Mouse (Mus musculus) layer of hippocampus, adult 11-12 months (tissue): ENCODE measurements at regions not wholly inside any gene's neighbourhood (a gene's known extent, or its start where the extent isn't known, plus 50 kb on each side); places are given as distances from the start of the nearest gene placed in this dataset.
A peak's percentile ranks its signal among the peaks of the same experiment; 100 is the strongest.
"Not testable (repeated sequence)": the region's sequence is repeated elsewhere in the genome, so short reads cannot be mapped to it uniquely, and the experiment has no call there.

Experiments
- DNase-seq: peaks from one replicate; pipeline ENCODE4 v3.0.0; 2022; ENCODE audit warnings: low spot score

GRCm38 (mm10) chr10:46629876-46630275 is 1052.2 kb downstream of the Hace1 start:
- no peak for DNase-seq

DNA sequence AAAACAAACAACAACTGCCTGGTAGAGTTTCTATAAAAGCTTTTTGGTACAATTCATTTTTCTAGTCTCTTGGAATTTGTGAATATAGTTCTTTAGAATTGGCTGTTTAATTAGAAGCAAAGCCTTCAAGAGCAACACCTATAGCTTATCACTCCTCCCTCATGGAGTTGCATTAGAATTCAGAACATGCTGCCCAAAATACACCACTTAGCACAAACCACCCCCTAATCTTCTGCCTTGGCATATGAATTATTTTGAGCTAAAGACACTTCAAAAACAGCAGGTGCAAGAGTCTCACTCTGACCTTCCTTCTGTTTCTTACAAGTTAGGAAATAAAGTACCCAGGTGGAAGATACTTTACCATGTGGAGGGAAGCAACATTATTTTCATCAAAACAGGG is 1085.4 kb downstream of the Hace1 start:
- no peak for DNase-seq

DNA sequence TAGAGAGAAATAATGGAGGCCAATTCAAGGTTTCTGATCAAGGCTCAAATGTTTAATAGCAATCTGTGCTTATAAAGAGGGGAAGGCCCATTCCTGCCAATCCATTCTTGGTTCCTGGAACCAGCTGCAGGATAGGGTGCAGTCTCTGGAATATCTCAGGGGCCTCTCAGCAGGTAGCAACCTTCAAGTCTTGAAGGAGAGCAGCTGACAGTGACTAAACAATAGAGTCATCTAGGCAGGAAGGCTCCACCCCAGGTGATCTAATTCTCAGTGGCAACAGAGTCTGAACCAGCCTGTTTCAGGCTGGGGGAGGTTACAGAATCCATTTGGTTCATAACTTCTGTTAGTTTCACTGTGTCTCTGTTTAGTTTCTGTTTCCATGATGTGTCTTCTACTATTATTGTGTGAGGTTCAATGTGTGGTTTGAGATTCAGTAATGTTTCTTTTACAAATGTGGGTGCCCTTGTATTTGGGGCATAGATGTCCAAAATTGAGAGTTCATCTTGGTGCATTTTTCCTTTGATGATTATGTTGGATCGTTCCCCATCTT is 1112.3 kb downstream of the Hace1 start:
- DNase-seq = not testable (repeated sequence)

DNA sequence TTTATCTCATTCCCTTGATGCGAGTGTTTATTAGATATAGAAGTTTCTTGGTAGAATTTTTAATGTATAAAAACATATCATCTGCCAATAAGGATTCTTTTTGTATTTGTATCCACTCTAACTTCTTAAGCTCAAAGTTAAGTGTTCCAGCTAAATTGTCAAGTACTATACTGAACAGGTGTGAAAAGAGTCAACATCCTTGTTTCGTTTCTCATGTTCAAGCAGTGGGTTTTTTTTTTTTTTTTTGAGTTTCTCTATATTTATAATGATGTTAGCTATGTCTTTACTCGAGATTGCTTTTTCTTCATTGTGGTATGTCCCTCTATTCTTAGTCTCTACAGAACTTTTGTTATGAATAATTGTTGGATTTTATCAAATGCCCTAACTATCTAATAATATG is 1115.0 kb downstream of the Hace1 start:
- no peak for DNase-seq

- peak; percentile 39 for DNase-seq
Measured at GRCm38 (mm10) chr10:46697363-46698246, 1120.0 kb downstream of the Hace1 start.

DNA sequence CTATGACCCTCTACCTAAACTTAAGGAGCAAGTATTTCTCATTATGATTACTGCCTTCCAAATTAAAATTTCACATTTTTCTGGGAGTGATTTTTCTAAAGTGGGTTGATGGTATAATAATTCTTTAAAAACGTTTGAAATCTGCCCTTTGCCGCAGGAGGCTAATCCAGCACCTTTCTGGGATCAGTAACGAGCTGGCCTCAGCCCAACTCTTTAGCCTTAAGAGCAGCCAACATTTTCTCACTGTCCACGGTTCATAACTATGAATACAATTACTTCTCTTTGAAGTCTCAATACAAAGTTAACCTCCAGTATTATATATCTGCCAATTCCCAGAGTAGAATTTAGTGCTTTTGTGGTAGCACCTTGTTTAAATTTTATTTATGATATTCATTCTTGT is 1123.6 kb downstream of the Hace1 start:
- DNase-seq = no peak

DNA sequence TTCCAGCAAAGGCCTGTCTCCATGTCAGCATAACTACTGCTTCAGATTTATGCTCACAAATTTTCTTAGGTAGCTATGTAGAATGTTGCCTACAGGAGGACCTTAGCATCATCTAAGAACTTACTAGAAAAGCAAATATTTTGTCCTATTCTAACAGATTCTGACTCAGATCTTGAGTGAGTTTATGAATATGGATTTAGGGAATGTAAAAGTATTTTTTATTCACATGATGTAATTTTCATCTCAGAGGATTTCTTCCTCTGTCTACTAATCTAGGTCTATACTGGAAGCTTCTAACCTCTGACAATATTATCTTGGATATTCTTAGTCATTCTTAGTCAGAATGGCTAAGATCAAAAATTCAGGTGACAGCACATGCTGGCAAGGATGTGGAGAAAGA is 1130.4 kb downstream of the Hace1 start:
- DNase-seq = not testable (repeated sequence)

- no peak for DNase-seq
Measured at GRCm38 (mm10) chr10:46712690-46713089, 1135.1 kb downstream of the Hace1 start.

- peak; percentile 46 for DNase-seq
Measured at GRCm38 (mm10) chr10:46718349-46719087, 1140.9 kb downstream of the Hace1 start.

- no peak for DNase-seq
Measured at GRCm38 (mm10) chr10:46719088-46719469, 1141.5 kb downstream of the Hace1 start.

DNA sequence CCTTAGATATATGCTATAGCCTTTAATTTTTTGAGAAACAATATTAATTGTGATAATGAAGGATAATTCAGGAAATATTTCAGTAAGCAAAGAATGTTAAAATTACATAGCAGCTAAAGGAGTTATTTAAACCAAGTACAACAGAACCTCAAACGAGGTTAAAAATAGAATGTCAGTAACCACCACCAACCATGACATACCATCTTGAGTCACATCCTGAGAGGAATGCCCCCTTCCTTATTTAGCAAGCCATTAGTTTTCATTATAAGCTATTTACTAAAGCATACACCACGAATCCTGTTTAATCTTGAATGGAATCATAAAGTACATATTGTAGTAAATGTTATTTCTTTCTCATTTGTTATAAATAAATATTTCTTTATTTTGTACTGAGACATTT is 1146.0 kb downstream of the Hace1 start:
- DNase-seq = no peak

- DNase-seq = no peak
Measured at GRCm38 (mm10) chr10:46730601-46731000, 1153.0 kb downstream of the Hace1 start.

DNA sequence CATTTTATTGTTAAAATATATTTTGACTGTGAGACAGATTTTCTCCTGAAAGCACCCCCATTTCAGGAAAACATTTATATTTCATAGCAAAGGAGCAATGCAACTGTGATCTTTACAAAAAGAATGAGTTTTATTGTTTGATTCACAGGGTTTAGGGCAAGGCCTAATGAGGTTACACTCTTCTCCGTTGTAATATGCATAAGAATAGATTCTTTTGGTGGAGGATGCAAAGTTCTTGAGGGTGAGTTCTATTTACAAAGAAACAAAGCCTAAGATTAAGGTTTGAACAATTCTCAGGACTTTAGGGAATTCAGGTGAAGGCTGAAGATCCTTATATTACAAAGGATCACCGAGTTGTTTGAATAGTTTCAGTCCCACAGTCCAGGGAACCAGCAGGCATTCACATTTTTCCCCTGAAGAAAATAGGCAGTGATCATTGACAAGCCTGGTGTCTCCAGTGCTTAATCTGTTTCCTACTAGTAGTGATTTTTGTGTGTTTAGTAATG is 1156.2 kb downstream of the Hace1 start:
- no peak for DNase-seq

GRCm38 (mm10) chr10:46741098-46741497 is 1163.5 kb downstream of the Hace1 start:
- DNase-seq = no peak

GRCm38 (mm10) chr10:46742131-46742530 is 1164.5 kb downstream of the Hace1 start:
- DNase-seq = no peak

DNA sequence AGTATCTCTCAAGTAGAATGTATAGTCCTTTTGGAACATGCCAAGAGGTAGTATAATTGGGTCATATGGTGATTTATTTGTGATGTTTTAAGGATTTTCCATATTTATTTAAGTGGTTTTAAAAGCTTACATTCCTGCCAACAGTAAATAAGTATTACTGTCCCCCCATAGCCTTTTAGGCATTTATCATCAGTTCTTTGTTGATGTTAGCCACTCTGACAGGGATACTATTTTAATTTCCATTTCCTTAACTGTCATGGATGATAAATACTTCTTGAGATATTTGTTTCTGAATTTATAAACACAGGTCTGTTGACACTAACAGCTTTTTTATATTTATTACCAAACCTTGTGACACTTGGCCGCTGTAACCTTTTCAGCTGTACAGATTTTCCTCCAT is 1183.3 kb downstream of the Hace1 start:
- DNase-seq = no peak

DNA sequence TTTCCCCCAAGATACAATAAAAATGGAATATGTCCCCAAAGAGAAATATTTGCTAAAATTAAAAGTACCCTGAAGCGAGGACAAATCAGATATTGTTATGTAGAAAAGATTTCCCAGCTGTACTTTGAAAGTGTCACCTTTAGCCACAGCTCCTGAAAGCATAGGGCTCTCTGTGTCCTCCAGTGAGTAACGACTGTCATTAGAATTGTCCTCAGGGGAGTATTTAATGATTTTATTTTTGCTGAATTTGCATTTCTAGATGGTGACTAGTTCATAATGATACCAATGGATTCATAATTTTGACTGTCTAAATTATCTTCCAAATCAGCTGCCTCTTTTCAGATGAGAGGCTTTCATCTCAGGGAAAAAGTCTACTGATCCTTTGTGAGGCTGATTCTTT is 1201.1 kb downstream of the Hace1 start:
- no peak for DNase-seq

GRCm38 (mm10) chr10:46785723-46786122 is 1208.1 kb downstream of the Hace1 start:
- DNase-seq = not testable (repeated sequence)

- DNase-seq = no peak
Measured at GRCm38 (mm10) chr10:46814271-46814670, 1236.6 kb downstream of the Hace1 start.

- no peak for DNase-seq
Measured at GRCm38 (mm10) chr10:46819133-46819532, 1241.5 kb downstream of the Hace1 start.

DNA sequence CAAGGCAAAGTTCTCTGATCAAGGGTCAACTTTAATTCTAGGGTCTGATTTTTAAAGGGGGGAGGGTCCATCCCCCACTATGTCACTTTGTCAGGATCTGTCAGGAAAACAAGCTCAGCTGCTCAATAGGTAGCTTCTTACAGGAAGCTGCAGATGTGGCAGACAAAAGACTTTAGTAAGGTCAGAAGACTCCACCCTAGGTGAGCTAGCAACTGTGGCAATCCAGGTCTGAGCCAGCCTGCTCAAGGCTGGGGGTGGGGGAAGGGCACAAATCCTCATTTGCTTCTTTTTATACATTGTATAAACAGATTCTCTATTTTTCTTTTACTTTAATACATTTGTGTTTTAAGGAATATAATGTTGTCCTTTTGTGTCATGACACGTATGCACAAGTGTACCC is 1242.3 kb downstream of the Hace1 start:
- no peak for DNase-seq

DNA sequence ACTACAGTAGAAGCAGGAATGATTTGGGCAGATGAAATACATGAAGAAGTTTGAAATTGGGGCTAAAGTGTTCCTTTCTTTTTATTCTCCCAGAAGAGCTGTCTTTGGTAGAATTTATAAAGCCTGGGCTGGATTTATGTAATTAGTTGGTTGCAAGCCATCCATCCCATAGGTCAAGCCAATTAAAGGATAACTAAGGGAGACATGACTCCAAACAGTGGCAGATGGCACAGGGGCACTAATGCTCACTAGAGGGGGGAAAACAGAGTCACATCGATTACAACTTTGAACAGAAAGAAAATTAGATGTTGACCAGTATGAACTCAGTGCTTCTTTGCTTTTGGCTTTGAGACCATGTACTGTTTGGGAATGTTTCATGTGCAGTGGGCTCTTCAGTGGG is 1246.2 kb downstream of the Hace1 start:
- no peak for DNase-seq

DNA sequence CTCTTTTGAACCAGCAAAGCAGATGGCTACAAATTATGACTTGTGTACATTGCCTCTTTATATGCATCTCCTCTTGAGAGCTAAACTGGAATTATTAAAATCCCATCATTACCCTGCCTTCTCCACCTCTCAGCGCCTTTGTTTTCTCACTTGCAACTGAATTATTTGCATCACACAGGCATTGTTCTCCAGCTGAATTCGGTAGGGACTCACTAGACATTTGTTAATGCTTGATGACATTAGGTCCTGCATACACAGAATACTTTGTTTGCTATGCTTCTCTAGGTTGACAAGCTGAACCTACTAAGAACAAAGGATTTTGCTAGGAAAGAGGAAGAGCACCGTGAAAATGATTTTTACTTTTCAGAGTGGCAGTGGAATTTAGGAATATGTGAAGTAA is 1248.4 kb downstream of the Hace1 start:
- DNase-seq = no peak
